Mouse (Mus musculus) kidney, postnatal 4 days (tissue): Measurements from ENCODE around the gene Zmynd8.

Source experiments
- DNase-seq, 2 experiments: peaks; one replicate each; pipeline ENCODE4 v3.0.0; 2021; ENCODE audit warnings: mixed read lengths in 2 of 2

Zmynd8 gene

GRCm38 (mm10) chr2:165896171-165896570, 2.6 kb downstream of the Zmynd8 start:
- DNase-seq: no peak

- DNase-seq: no peak
These were observed 3.1 kb downstream of the Zmynd8 start for GRCm38 (mm10) chr2:165895687-165896086.

- no peak for DNase-seq
These were observed 4.3 kb downstream of the Zmynd8 start for GRCm38 (mm10) chr2:165894533-165894932.

- DNase-seq: no peak
These were observed 5.6 kb downstream of the Zmynd8 start for GRCm38 (mm10) chr2:165893232-165893631.

GRCm38 (mm10) chr2:165892626-165893025, 6.2 kb downstream of the Zmynd8 start:
- DNase-seq: no peak

- DNase-seq: no peak
These were observed 8.4 kb downstream of the Zmynd8 start for GRCm38 (mm10) chr2:165890401-165890800.

- no peak for DNase-seq
These were observed 8.9 kb downstream of the Zmynd8 start for GRCm38 (mm10) chr2:165889874-165890273.

- no peak for DNase-seq
These were observed 9.6 kb downstream of the Zmynd8 start for GRCm38 (mm10) chr2:165889266-165889665.

GRCm38 (mm10) chr2:165888813-165889221, 10.0 kb downstream of the Zmynd8 start:
- DNase-seq: peak in 1 of 2 experiments; percentile 48

GRCm38 (mm10) chr2:165888396-165888795, 10.4 kb downstream of the Zmynd8 start:
- DNase-seq: peak; percentile 89 to 93

GRCm38 (mm10) chr2:165886857-165887628, 11.8 kb downstream of the Zmynd8 start:
- peak; percentile 54 to 74 for DNase-seq

GRCm38 (mm10) chr2:165886482-165886856, 12.3 kb downstream of the Zmynd8 start:
- peak; percentile 63 to 77 for DNase-seq

GRCm38 (mm10) chr2:165885951-165886320, 12.9 kb downstream of the Zmynd8 start:
- peak in 1 of 2 experiments; percentile 40 for DNase-seq

- peak; percentile 79 to 87 for DNase-seq
These were observed 13.4 kb downstream of the Zmynd8 start for GRCm38 (mm10) chr2:165885225-165885950.

- DNase-seq: peak; percentile 92 to 95
These were observed 14.1 kb downstream of the Zmynd8 start for GRCm38 (mm10) chr2:165884577-165885224.

- peak; percentile 48 to 59 for DNase-seq
These were observed 14.8 kb downstream of the Zmynd8 start for GRCm38 (mm10) chr2:165883846-165884576.

GRCm38 (mm10) chr2:165883006-165883405, 15.8 kb downstream of the Zmynd8 start:
- peak; percentile 52 to 59 for DNase-seq

GRCm38 (mm10) chr2:165881585-165882431, 17.0 kb downstream of the Zmynd8 start:
- peak; percentile 54 to 72 for DNase-seq

GRCm38 (mm10) chr2:165881220-165881584, 17.6 kb downstream of the Zmynd8 start:
- no peak for DNase-seq

GRCm38 (mm10) chr2:165880501-165881182, 18.2 kb downstream of the Zmynd8 start:
- peak; percentile 77 to 84 for DNase-seq
